Mouse (Mus musculus) liver, embryonic 14.5 days (tissue): ENCODE measurements at regions not wholly inside any gene's neighbourhood (a gene's known extent, or its start where the extent isn't known, plus 50 kb on each side); places are given as distances from the start of the nearest gene placed in this dataset.

Source experiments
- ATAC-seq: fragments of 200-750 bp; cut with Nextera tagmentation; 2 replicates; pipeline ENCODE4 v1.8.0; 2017; ENCODE audit warnings: moderate number of reproducible peaks, mild to moderate bottlenecking, moderate library complexity; ENCODE audit not compliant: insufficient read depth
- DNase-seq, 3 experiments: peaks; one replicate each; pipeline ENCODE4 v3.0.0-alpha.2; 2012 to 2013; ENCODE audit warnings: low read depth in 3 of 3, low spot score in 3 of 3
- H3K27ac ChIP-seq: fragments of 300-500 bp; sonication (generic); 2 replicates; pipeline ENCODE4 v1.5.1; 2014; ENCODE audit warnings: moderate library complexity, mild to moderate bottlenecking, control low read depth, inconsistent platforms
- H3K27me3 ChIP-seq: fragments of 300-500 bp; sonication (generic); 2 replicates; pipeline ENCODE4 v1.6.1; 2014; ENCODE audit warnings: mild to moderate bottlenecking, low read length, moderate library complexity; ENCODE audit not compliant: control insufficient read depth, insufficient read depth
- H3K36me3 ChIP-seq: fragments of 300-500 bp; sonication (generic); replicated peaks from 2 replicates; pipeline ENCODE4 v1.6.1; 2014; ENCODE audit warnings: low read depth; ENCODE audit not compliant: control insufficient read depth, insufficient read depth
- H3K4me1 ChIP-seq, 2 experiments: fragments of 200-500 bp in 1 of 2; fragments of 300-500 bp in 1 of 2; sonication (generic) in 1 of 2; replicated peaks; 2 replicates each; pipeline ENCODE4 v1.6.1; 2012 to 2014; ENCODE audit warnings: antibody characterized with exemption in 1 of 2, inconsistent platforms in 1 of 2, low read length in 1 of 2; ENCODE audit not compliant: control insufficient read depth in 2 of 2, insufficient read depth in 2 of 2
- H3K4me2 ChIP-seq: fragments of 300-500 bp; sonication (generic); 2 replicates; pipeline ENCODE4 v1.6.1; 2014; ENCODE audit warnings: low read depth, mild to moderate bottlenecking, control low read depth, moderate library complexity
- H3K4me3 ChIP-seq, 2 experiments: fragments of 200-500 bp in 1 of 2; fragments of 300-500 bp in 1 of 2; sonication (generic) in 1 of 2; 2 replicates each; pipeline ENCODE4 v1.5.1; 2012 to 2014; ENCODE audit warnings: low read depth in 2 of 2, low read length in 2 of 2, mild to moderate bottlenecking in 2 of 2, control low read depth in 1 of 2, inconsistent platforms in 1 of 2, moderate library complexity in 1 of 2; ENCODE audit not compliant: insufficient read depth in 1 of 2
- H3K9ac ChIP-seq: fragments of 300-500 bp; sonication (generic); replicated peaks from 2 replicates; pipeline ENCODE4 v1.6.1; 2014; ENCODE audit warnings: mild to moderate bottlenecking, control low read depth, moderate library complexity
- H3K9me3 ChIP-seq: fragments of 300-500 bp; sonication (generic); 2 replicates; pipeline ENCODE4 v1.6.1; 2016; ENCODE audit warnings: low read length, mixed read lengths; ENCODE audit not compliant: control insufficient read depth
- CTCF ChIP-seq: IDR thresholded peaks from 2 replicates; pipeline ENCODE4 v1.5.1; 2016; ENCODE audit warnings: antibody characterized with exemption, low read depth, control low read depth
- EP300 ChIP-seq: IDR thresholded peaks from 2 replicates; pipeline ENCODE4 v1.6.1; 2016; ENCODE audit warnings: antibody characterized with exemption, low read depth
- WGBS: fragments of 180-500 bp; shearing (Covaris S2); extraction: QIAGEN DNeasy Blood & Tissue Kit; methylation state at CpG from one replicate; pipeline ENCODE4 v1.1.7; 2014; ENCODE audit not compliant: insufficient replicate concordance; 5-methylcytosine and 5-hydroxymethylcytosine counted together

- no peak overlapping the region for H3K27ac ChIP-seq
- H3K4me2 ChIP-seq: no peak overlapping the region
- ATAC-seq (no peak), DNase-seq (no peak)
- no peaks in the 10 kb centered on the region for H3K36me3 ChIP-seq
- no peaks in the 10 kb centered on the region for H3K9me3 ChIP-seq
- no peak overlapping the region for H3K9ac ChIP-seq
- H3K4me1 ChIP-seq: no peaks in the 10 kb centered on the region
- no peak overlapping the region for H3K4me3 ChIP-seq
- no peaks in the 10 kb centered on the region for H3K27me3 ChIP-seq
- TF ChIP-seq CTCF (no peak), EP300 (no peak)
- WGBS: 42% methylated on average over 1 of the region's 1 CpGs
These were observed 438.4 kb upstream of the Sox11 start for GRCm38 (mm10) chr12:27780801-27781200.

GRCm38 (mm10) chr12:27765948-27766347, 423.6 kb upstream of the Sox11 start:
- Histone ChIP-seq H3K4me1 (no peaks in the 10 kb centered on the region), H3K9me3 (no peaks in the 10 kb centered on the region), H3K4me3 (no peak overlapping the region), H3K9ac (no peak overlapping the region), H3K36me3 (no peaks in the 10 kb centered on the region), H3K4me2 (no peak overlapping the region), H3K27ac (no peak overlapping the region), H3K27me3 (no peaks in the 10 kb centered on the region)
- DNase-seq: no peak
- WGBS: 37% methylated on average over 1 of the region's 1 CpGs
- TF ChIP-seq CTCF (no peak), EP300 (no peak)
- no peak for ATAC-seq

DNA sequence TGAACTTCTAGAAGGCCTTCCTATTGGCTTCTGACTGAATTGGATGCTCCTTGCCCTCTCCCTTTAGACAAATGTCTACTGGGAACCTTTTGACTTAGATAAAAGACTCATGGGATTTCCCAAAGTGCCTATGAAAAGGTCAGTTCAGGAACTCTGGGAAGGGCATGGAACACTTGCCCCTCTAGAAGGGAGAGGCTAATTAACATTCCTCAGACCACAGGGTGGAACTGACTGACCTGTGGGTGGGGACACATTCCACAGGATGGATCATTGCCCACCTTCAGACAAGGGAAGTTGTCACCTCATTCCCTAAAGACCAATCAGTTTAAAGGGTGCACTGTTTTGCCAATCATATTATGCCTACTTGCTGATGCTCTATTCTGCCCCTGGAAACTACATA, 416.6 kb upstream of the Sox11 start:
- TF ChIP-seq EP300 (no peak), CTCF (no peak)
- ATAC-seq: no peak
- H3K9me3 ChIP-seq: no peaks in the 10 kb centered on the region

DNA sequence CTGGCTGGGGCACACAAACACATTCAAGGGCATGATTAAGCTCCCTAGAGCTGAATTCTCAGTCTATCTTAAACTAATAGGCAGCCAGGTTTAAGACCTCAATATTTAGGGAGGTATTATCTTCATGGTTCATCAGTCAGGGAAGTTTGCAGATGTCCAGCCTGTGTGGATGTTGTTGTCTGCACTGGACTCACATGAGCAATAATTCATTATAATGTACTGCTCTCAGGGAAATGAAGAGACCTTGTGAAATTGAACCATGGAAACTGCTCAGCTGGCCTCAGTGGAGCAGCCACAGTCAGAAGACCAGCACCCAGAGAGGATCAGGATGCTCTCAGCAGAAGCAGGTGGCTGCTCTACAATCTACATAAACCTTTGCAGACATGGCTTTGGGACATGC, 415.3 kb upstream of the Sox11 start:
- no peak overlapping the region for H3K9ac ChIP-seq
- H3K36me3 ChIP-seq: no peaks in the 10 kb centered on the region
- H3K27ac ChIP-seq: no peak overlapping the region
- TF ChIP-seq CTCF (no peak), EP300 (no peak)
- DNase-seq: no peak
- no peaks in the 10 kb centered on the region for H3K4me1 ChIP-seq
- ATAC-seq: no peak
- no peak overlapping the region for H3K4me3 ChIP-seq
- H3K27me3 ChIP-seq: no peaks in the 10 kb centered on the region
- no peak overlapping the region for H3K4me2 ChIP-seq
- H3K9me3 ChIP-seq: no peaks in the 10 kb centered on the region

More for the DNA sequence above, 416.6 kb upstream of the Sox11 start:
- Histone ChIP-seq H3K4me3 (no peak overlapping the region), H3K36me3 (no peaks in the 10 kb centered on the region), H3K4me2 (no peak overlapping the region), H3K27ac (no peak overlapping the region), H3K27me3 (no peaks in the 10 kb centered on the region), H3K9ac (no peak overlapping the region), H3K4me1 (no peaks in the 10 kb centered on the region)
- DNase-seq: no peak

GRCm38 (mm10) chr12:27724619-27725200, 382.3 kb upstream of the Sox11 start:
- WGBS: 43% methylated on average over 5 of the region's 5 CpGs
- no peak for ATAC-seq

More at GRCm38 (mm10) chr12:27724619-27725200, 382.3 kb upstream of the Sox11 start:
- no peak for DNase-seq
- no peak overlapping the region for H3K4me3 ChIP-seq
- H3K27me3 ChIP-seq: no peaks in the 10 kb centered on the region
- H3K9me3 ChIP-seq: no peaks in the 10 kb centered on the region
- no peak overlapping the region for H3K27ac ChIP-seq
- no peak overlapping the region for H3K4me2 ChIP-seq
- H3K36me3 ChIP-seq: no peaks in the 10 kb centered on the region
- H3K9ac ChIP-seq: no peak overlapping the region
- H3K4me1 ChIP-seq: no peaks in the 10 kb centered on the region
- no peak for TF ChIP-seq EP300
- TF ChIP-seq CTCF: no peak
